Mouse (Mus musculus) layer of hippocampus, adult 2 months (tissue): Measurements from ENCODE around the gene Plac1. TPM values are rescaled to one million over a fixed set of nuclear protein-coding genes. Genes with fewer than 3 reads are reported as not detected.

ENCODE experiments used
- DNase-seq, 2 experiments: peaks; one replicate each; pipeline ENCODE4 v3.0.0; 2022; ENCODE audit warnings: low spot score in 2 of 2
- H3K27ac ChIP-seq: fragments of 200-600 bp; 2 replicates; pipeline ENCODE4 v1.8.1; 2022
- H3K4me3 ChIP-seq: fragments of 200-600 bp; 2 replicates; pipeline ENCODE4 v1.8.1; 2022; ENCODE audit warnings: mild to moderate bottlenecking
- CTCF ChIP-seq: fragments of 200-600 bp; conservative IDR thresholded peaks from 2 replicates; pipeline ENCODE4 v1.8.1; 2022; ENCODE audit warnings: antibody characterized with exemption, mild to moderate bottlenecking, moderate library complexity
- total RNA-seq, 2 experiments: library from RNA; stranded (reverse); gene quantifications; 2 replicates each; pipeline ENCODE4 v1.2.3; 2021

Plac1 gene
- total RNA-seq, 2 experiments from 2014 or later: not detected

DNA sequence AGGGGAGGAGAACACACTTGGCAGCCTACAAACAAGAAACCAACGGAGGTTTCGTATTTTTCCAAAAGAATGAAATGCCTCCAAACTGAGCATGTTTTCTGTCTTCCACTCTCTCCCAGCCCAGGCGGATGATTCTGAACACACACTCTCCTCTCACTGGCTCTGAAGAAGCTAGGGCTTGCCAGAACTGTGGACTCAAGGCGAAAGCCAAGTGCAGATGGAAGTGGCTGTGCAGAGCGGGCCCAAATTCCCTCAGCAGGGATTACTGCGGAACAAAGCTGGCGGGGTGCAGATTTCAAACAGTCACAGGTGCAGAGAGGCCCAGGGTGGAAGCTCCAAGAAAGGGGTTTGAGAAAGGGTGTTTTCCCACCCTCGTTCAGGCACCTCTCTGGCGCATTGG, 19.1 kb downstream of the Plac1 start:
- TF ChIP-seq CTCF: no peak
- H3K4me3 ChIP-seq: no peak overlapping the region
- no peak overlapping the region for H3K27ac ChIP-seq
- no peak for DNase-seq

DNA sequence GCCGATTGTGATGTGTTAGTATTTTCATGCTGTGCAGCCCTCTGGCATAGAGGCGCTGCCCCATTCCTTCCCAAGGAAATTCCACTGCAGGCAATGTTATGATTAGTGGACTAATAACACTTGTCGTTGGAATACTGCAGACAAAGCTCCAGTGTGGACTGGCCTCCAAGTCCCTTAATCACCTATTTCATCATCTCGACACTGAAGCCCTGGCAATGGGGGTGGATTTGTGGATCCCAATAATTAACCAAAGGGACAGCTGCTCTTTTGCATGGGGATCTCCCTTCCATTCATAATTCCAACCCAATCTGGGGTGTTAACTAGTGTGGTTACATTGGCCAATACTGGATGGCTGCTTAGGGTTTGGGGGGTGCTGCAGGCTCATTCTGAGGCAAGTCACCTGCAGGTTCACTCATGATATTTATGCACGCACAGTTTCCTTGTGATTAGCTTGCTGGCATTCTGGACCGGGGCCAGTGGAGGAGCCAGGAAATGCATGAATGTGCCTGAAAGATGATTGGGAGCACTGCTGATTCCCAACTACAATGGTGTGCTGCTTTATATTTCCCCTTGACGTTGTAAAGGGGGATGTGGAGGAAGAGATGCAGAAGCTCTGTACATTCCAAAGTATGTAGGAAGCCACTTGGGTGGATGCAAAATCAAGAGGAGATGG, 25.2 kb downstream of the Plac1 start:
- no peak overlapping the region for H3K27ac ChIP-seq
- H3K4me3 ChIP-seq: no peak overlapping the region
- no peak for DNase-seq
- no peak for TF ChIP-seq CTCF

DNA sequence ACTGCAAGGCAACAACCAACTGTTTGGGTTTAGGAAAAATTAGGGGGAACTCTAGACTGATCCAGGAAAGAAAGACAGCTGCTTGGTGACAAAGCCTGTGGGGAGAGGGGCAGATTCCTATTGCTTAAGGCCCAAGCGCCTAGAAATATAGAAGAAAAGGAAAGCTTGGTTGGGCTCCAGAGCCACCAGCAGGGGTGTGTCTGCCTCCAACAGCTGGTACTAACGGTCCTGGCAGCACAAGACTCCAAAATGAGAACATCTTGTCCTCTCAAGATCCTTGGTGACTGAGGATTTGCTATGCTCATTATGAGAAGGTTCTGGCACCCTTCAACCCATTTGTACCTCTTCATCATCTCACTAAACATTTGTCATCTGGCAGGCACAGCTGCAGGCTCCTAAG, 26.1 kb downstream of the Plac1 start:
- H3K27ac ChIP-seq: no peak overlapping the region
- TF ChIP-seq CTCF: no peak
- H3K4me3 ChIP-seq: no peak overlapping the region
- DNase-seq: no peak

DNA sequence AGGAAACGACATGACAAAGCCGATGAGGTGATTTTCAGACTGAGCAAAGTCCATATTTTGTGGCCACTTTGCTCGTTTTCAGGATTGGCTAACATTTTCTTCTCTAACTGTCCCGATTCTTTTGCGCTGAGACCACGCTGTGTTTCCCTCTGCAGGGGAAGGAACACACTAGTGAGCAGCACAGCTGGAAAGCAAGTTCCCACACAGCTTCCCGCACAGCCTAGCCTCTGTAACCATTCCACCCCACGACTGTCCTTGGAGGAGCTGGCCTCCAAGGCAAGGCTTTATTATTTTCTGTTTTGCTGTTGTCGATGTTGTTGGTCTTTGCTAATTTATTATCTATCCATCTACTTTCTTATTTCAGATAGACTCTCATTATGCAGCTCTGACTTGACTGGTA, 27.4 kb downstream of the Plac1 start:
- H3K27ac ChIP-seq: no peak overlapping the region
- no peak for DNase-seq
- no peak for TF ChIP-seq CTCF
- H3K4me3 ChIP-seq: no peak overlapping the region

DNA sequence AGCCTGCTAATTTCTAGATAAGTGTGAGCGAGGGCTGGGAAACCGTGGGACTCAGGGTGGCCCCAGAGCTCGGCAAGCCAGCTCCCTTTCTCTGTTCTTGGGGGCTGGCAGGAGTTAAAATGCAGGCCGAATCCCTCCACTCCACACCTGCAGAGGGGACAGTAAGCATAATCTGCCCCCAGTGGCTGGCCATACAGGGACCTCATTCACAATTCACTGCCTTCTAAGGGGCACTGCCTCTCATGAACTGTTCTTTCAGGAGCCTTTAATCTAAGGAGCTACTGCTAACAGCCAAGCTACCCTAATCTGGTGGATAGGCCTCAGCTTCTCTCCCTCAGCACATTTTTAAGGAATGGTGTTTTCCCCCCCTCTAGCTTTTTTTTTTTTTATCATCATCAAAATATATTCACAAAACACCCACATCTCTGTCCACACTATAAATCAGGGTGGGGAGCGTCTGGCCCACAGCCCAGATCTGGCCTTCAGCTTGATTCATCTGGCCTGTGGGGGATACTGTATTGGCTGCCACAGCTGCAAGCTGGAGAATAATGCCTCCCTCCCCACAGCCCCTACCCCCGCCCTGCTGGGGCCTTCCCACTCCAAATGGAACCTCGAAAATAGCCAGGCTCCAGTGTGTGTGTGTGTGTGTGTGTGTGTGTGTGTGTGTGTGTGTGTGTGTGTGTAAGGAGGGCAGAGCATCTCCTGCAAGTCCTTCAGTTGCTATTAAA, 28.0 kb downstream of the Plac1 start:
- TF ChIP-seq CTCF: no peak
- no peak for DNase-seq
- Histone ChIP-seq H3K27ac (no peak overlapping the region), H3K4me3 (no peak overlapping the region)

DNA sequence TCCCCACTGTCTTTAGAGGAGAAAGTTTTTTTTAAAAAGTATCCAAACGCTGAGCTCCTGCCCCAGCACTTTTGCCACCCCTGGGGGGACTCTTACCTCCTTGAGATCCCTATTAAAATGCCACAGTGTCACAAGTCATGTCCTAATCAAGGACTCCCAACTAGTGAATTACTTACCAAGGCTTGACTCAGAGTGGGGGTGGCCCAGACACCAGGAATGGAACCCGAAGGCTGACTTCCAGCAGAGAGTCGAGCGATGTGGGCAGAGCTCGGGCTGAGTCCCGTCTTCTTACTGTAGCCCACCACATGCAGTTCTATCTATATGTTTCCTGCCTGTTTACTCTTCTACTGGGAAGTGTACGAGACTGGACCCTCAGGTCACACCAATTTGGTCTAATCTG, 30.5 kb downstream of the Plac1 start:
- no peak for DNase-seq
- Histone ChIP-seq H3K4me3 (no peak overlapping the region), H3K27ac (no peak overlapping the region)
- no peak for TF ChIP-seq CTCF

DNA sequence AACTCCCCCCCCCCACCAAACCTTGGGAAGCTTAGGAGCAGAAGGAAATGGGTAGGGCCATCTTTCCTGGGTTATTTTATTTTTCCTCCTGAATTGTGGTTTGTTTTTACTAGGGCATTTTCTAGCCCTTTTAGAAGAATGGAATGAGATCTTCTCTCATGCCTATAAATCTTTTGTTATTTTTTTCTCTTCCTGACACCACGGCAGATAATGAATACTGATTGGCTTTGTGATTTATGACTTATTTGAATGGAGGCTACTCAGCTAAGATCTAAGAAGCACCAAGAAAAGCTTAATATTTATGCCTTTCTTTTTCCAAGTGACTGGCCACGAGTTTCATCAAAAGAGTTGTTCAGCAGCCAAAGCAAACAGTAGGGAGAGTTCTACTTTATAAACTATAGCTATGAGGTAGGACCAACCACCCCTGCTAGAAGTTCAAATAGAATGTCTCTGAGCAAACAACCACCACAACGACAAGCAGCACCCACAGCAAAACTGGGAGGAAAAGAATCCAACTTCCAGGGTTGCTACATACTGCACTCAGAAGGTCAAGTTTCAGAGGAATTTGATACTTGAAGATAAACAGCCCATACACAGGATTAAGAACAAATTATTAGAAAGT, 35.1 kb downstream of the Plac1 start:
- H3K4me3 ChIP-seq: no peak overlapping the region
- H3K27ac ChIP-seq: no peak overlapping the region
- no peak for DNase-seq
- TF ChIP-seq CTCF: no peak

DNA sequence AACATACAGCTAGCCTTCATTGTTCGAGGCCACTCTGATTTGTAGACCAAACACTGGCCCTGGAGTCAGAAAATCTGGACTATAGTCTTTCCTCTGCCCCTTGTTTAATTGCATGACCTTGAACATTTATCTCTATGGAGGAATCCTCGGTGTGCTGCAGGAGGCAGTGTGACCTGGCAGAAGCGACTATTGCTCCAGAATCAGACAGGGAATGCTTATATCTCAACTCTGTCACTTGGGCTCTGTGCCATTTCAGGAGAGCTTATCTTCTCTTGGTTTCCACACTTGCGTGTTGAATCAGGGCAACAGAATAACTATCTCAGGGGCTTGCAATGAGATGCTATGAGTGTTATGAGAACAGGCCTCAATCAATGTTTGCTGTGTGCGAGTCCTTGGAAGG, 38.3 kb downstream of the Plac1 start:
- no peak overlapping the region for H3K4me3 ChIP-seq
- H3K27ac ChIP-seq: no peak overlapping the region
- TF ChIP-seq CTCF: no peak
- DNase-seq: no peak

DNA sequence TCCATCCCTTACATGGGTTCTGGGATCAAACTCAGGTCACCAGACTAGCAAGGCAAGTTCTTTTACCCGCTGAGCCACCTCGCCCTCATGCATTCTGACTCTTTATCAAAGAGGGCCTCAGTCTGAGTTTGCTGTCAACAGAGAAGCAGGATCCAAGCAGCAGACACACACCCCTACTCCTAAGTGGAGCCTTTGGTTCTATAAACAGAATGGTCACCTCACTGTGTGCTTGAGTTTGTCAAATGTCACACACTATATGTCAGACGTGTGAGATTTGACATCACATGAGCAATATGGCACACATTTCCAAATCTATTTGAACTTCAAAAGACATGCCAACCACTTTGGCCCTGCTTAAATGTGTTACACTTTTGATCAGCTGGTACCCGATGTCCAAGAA, 42.2 kb downstream of the Plac1 start:
- Histone ChIP-seq H3K4me3 (no peak overlapping the region), H3K27ac (no peak overlapping the region)
- TF ChIP-seq CTCF: no peak
- DNase-seq: no peak

DNA sequence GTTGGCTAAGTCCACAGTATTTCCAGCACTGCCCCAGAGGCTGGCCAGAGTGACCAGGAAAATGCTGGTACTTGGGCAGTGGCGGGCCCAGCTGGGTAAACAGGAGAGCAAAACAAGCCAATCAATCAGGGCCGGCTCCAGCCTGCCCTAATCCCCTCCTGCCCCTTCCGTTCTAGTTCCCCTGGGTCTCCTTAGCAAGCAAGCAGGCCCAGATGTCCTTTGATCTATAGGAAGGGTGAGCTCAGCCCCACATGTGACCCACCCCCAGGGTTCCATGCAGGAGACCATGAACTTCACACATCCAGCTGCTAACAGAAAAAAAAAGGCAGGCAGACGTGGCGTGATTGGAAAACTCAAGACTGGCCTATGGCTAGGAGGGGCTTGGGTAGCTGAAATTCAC, 43.5 kb downstream of the Plac1 start:
- no peak overlapping the region for H3K4me3 ChIP-seq
- no peak overlapping the region for H3K27ac ChIP-seq
- no peak for TF ChIP-seq CTCF
- no peak for DNase-seq

DNA sequence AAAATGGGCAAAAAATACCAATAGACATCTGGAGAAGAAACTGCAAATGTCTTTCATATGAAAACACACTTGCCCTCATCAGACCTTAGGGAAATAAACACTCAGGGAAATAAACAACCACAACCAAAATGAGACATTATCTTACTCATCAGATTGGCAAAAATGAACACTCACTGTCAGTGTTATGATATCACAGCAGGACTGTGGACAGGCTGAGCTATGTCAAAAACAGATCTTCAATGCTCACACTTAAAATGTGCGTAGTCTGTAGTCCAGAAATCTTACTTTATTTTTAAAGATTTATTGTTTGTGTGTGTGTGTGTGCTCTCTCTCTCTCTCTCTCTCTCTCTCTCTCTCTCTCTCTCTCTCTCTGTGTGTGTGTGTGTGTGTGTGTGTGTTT, 51.2 kb downstream of the Plac1 start:
- DNase-seq: no peak
- no peak overlapping the region for H3K27ac ChIP-seq
- no peak for TF ChIP-seq CTCF
- no peak overlapping the region for H3K4me3 ChIP-seq

DNA sequence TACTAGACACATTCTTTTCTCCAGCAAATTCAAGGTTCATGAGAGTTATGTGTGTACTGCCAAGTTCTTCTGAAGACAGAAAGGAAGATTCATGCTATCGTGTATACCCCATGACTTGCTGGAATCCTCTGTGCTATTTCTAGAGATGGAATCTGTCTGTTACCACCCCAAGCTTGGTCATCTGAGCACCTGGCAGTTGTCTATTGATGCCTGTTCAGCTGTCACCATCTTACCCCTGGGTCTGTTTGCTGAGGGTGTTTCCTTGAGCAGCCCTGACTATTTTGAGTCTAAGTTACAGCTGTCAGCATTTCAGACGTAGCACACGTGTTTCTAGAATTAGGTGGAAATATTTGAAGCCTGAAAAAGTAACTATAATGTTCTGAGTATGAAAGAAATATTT, 60.1 kb downstream of the Plac1 start:
- DNase-seq: no peak
- TF ChIP-seq CTCF: no peak
- H3K27ac ChIP-seq: no peak overlapping the region
- no peak overlapping the region for H3K4me3 ChIP-seq

DNA sequence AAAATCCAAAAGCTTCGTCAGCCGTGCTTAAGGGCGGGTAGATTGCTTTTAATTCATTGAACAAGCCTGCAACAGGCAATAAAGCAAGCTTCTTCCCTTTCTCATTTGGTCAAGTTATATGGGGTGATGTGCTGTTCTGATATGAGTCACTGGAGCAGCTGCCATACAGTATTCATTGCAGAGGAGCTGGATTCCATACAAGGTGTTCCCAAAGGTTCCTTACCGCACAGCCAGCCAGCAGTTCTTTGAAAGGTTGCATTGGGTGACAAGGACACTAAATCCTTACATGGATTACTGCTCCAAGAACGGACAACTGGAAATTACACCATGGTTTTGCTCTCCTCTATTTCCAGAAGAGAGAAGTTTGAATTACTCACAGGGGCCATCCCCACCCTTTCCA, 63.6 kb downstream of the Plac1 start:
- TF ChIP-seq CTCF: no peak
- no peak overlapping the region for H3K27ac ChIP-seq
- no peak overlapping the region for H3K4me3 ChIP-seq
- DNase-seq: no peak

DNA sequence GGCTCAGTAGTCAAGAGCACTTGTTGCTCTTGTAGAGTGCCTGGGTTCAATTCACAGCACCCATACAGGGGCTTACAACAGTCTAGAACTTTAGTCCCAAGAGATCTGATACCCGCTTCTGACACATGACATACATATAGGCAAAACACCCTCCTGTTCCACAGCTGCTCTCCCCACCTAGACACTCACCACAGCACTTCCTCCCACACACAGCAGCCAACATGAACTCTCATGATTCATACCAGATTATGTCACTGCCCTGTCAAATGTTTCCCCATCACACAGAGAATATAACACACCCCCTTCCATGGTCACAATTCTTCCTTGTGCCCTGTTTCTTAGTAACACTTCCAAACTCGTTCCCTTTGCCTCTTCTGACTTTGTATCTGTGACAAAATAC, 71.3 kb downstream of the Plac1 start:
- TF ChIP-seq CTCF: no peak
- Histone ChIP-seq H3K27ac (no peak overlapping the region), H3K4me3 (no peak overlapping the region)
- no peak for DNase-seq
